Mouse (Mus musculus) hindbrain, postnatal 0 days (tissue): ENCODE data around the gene Nemf. TPM values are rescaled to one million over a fixed set of nuclear protein-coding genes. Genes with fewer than 3 reads are reported as not detected.
"Not testable (repeated sequence)": the region's sequence is repeated elsewhere in the genome, so short reads cannot be mapped to it uniquely, and the experiment has no call there.

Source experiments
- ATAC-seq: fragments of 200-750 bp; cut with Nextera tagmentation; 2 replicates; pipeline ENCODE4 v1.8.0; 2017; ENCODE audit warnings: mild to moderate bottlenecking, moderate TSS enrichment, moderate library complexity
- DNase-seq: peaks from one replicate; pipeline ENCODE4 v3.0.0-alpha.2; 2015; ENCODE audit warnings: low spot score
- H3K27ac ChIP-seq: fragments of 300-500 bp; sonication (generic); 2 replicates; pipeline ENCODE4 v1.5.1; 2014; ENCODE audit warnings: mild to moderate bottlenecking
- H3K27me3 ChIP-seq: fragments of 300-500 bp; sonication (generic); 2 replicates; pipeline ENCODE4 v1.6.1; 2014; ENCODE audit warnings: low read length, mixed read lengths; ENCODE audit not compliant: insufficient read depth
- H3K36me3 ChIP-seq: fragments of 300-500 bp; sonication (generic); 2 replicates; pipeline ENCODE4 v1.6.1; 2014; ENCODE audit warnings: low read length, mixed read lengths; ENCODE audit not compliant: insufficient read depth
- H3K4me1 ChIP-seq: fragments of 300-500 bp; sonication (generic); 2 replicates; pipeline ENCODE4 v1.6.1; 2014; ENCODE audit warnings: antibody characterized with exemption, low read length, mixed read lengths; ENCODE audit not compliant: insufficient read depth
- H3K4me2 ChIP-seq: fragments of 300-500 bp; sonication (generic); 2 replicates; pipeline ENCODE4 v1.6.1; 2014; ENCODE audit warnings: low read depth, mild to moderate bottlenecking, low read length, moderate library complexity, mixed read lengths
- H3K4me3 ChIP-seq: fragments of 300-500 bp; sonication (generic); 2 replicates; pipeline ENCODE4 v1.5.1; 2014; ENCODE audit warnings: low read length
- H3K9ac ChIP-seq: fragments of 300-500 bp; sonication (generic); replicated peaks from 2 replicates; pipeline ENCODE4 v1.6.1; 2014; ENCODE audit warnings: mild to moderate bottlenecking, low read length, moderate library complexity, mixed read lengths
- H3K9me3 ChIP-seq: fragments of 300-500 bp; sonication (generic); 2 replicates; pipeline ENCODE4 v1.6.1; 2016; ENCODE audit warnings: low read length, mixed read lengths
- CTCF ChIP-seq: IDR thresholded peaks from 2 replicates; pipeline ENCODE4 v1.5.1; 2016; ENCODE audit warnings: antibody characterized with exemption, control low read depth, low read depth
- WGBS: fragments of 180-500 bp; shearing (Covaris S2); extraction: QIAGEN DNeasy Blood & Tissue Kit; methylation state at CpG from one replicate; pipeline ENCODE4 v1.1.7; 2014; 5-methylcytosine and 5-hydroxymethylcytosine counted together
- polyA plus RNA-seq: library from polyadenylated mRNA; unstranded; fragments of >200 nt; fragmentation: Nextera tagmentation; extraction: Ambion mirVana; gene quantifications from 2 replicates; pipeline ENCODE4 v1.2.1, GENCODE M21; 2015
- total RNA-seq: library from RNA; depleted of rRNA; stranded (reverse); fragments of >200 nt; gene quantifications from 2 replicates; pipeline ENCODE4 v1.2.3, GENCODE M21; 2014

Nemf gene
- total and polyA plus RNA-seq, 2 experiments from 2014 or later: 24.9 to 69.7 TPM

GRCm38 (mm10) chr12:69365757-69366156, 8.8 kb upstream of the Nemf start:
- Histone ChIP-seq H3K4me2 (no peak overlapping the region), H3K4me1 (no peaks in the 10 kb centered on the region), H3K9ac (no peak overlapping the region), H3K4me3 (no peak overlapping the region), H3K27ac (no peak overlapping the region), H3K36me3 (no peaks in the 10 kb centered on the region), H3K9me3 (no peaks in the 10 kb centered on the region), H3K27me3 (no peaks in the 10 kb centered on the region)
- ATAC-seq (no peak), DNase-seq (no peak)
- 78% methylated on average over 7 of the region's 7 CpGs for WGBS
- no peak for TF ChIP-seq CTCF

- H3K4me3 ChIP-seq: peak overlapping the region; percentile 53
- H3K9ac ChIP-seq: peak overlapping the region; percentile 45
- no peaks in the 10 kb centered on the region for H3K36me3 ChIP-seq
- H3K4me2 ChIP-seq: peak overlapping the region; percentile 87
- peak; percentile 59 for DNase-seq
- peak; percentile 51 for TF ChIP-seq CTCF
- H3K9me3 ChIP-seq: no peaks in the 10 kb centered on the region
- no peaks in the 10 kb centered on the region for H3K27me3 ChIP-seq
- peak overlapping the region; percentile 68 for H3K27ac ChIP-seq
- no peaks in the 10 kb centered on the region for H3K4me1 ChIP-seq
- 4% methylated on average over 32 of the region's 32 CpGs for WGBS
- ATAC-seq: no peak
Measured at GRCm38 (mm10) chr12:69363899-69364762, 7.2 kb upstream of the Nemf start.

GRCm38 (mm10) chr12:69363110-69363509, 6.1 kb upstream of the Nemf start:
- 97% methylated on average over 7 of the region's 7 CpGs for WGBS
- H3K27me3 ChIP-seq, H3K9me3 ChIP-seq: not testable (repeated sequence)

GRCm38 (mm10) chr12:69362388-69362787, 5.4 kb upstream of the Nemf start:
- Histone ChIP-seq H3K27ac (no peak overlapping the region), H3K4me3 (peak overlapping the region; percentile 53; the same call in 1 of the 2 replicates), H3K9ac (no peak overlapping the region), H3K4me1 (no peaks in the 10 kb centered on the region), H3K4me2 (peak overlapping the region; percentile 76; the same call in 1 of the 2 replicates), H3K36me3 (no peaks in the 10 kb centered on the region), H3K9me3 (no peaks in the 10 kb centered on the region), H3K27me3 (no peaks in the 10 kb centered on the region)
- no peak for TF ChIP-seq CTCF
- WGBS: 47% methylated on average over 4 of the region's 4 CpGs
- ATAC-seq (no peak), DNase-seq (no peak)

More at GRCm38 (mm10) chr12:69363110-69363509, 6.1 kb upstream of the Nemf start:
- not testable (repeated sequence) for H3K4me2 ChIP-seq, ATAC-seq, H3K27ac ChIP-seq, DNase-seq, H3K4me1 ChIP-seq, H3K36me3 ChIP-seq, H3K9ac ChIP-seq, H3K4me3 ChIP-seq

- ATAC-seq: no peak
- TF ChIP-seq CTCF: no peak
- Histone ChIP-seq H3K27ac (peak overlapping the region; percentile 85), H3K9me3 (no peaks in the 10 kb centered on the region), H3K4me3 (peak overlapping the region; percentile 53), H3K4me2 (peak overlapping the region; percentile 76), H3K36me3 (no peaks in the 10 kb centered on the region), H3K4me1 (no peaks in the 10 kb centered on the region), H3K9ac (peak overlapping the region; percentile 54), H3K27me3 (no peaks in the 10 kb centered on the region)
- DNase-seq: no peak
- 4% methylated on average over 10 of the region's 10 CpGs for WGBS
Measured at GRCm38 (mm10) chr12:69361919-69362318, 5.0 kb upstream of the Nemf start.

GRCm38 (mm10) chr12:69360997-69361899, 4.3 kb upstream of the Nemf start:
- DNase-seq (peak; percentile 98), ATAC-seq (peak; percentile 97)
- peak overlapping the region; percentile 85 for H3K27ac ChIP-seq
- not testable (repeated sequence) for H3K4me1 ChIP-seq, H3K9me3 ChIP-seq, H3K36me3 ChIP-seq, H3K27me3 ChIP-seq
- H3K4me3 ChIP-seq: peak overlapping the region; percentile 53
- WGBS: under 1% methylated on average over 36 of the region's 50 CpGs
- H3K4me2 ChIP-seq: peak overlapping the region; percentile 76
- peak overlapping the region; percentile 54 for H3K9ac ChIP-seq
